Mouse (Mus musculus) cerebellum, postnatal 10 days (tissue): ENCODE results near the gene Unc13a.
A peak's percentile ranks its signal among the peaks of the same experiment; 100 is the strongest.

Experiments
- DNase-seq, 2 experiments: peaks; one replicate each; pipeline ENCODE4 v3.0.0; 2021; ENCODE audit warnings: mixed read lengths in 2 of 2

The Unc13a gene

GRCm38 (mm10) chr8:71665331-71666130, 6.0 kb downstream of the Unc13a start:
- peak; percentile 72 to 73 for DNase-seq

- peak; percentile 95 to 96 for DNase-seq
Observed at GRCm38 (mm10) chr8:71660325-71661120, 11.0 kb downstream of the Unc13a start.

DNA sequence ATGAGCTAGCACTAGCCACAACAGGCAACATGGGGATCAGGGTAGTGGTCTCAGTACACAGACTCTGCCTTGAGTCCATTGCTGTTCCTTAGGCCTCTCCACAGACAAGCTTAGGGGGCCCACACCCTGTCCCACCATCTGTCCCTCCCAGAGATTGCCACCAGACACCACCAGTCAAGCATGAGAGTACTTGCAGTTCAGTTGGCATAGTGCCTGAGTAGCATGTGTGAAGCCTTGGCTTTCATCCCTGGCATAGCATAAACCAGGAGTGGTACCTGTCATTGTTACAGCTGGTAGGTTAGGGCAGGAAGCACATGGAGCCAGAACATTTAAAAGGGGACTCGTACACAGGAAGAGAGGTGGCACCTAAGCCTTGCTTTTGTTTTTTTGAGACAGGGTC, 11.8 kb downstream of the Unc13a start:
- peak; percentile 92 to 93 for DNase-seq

DNA sequence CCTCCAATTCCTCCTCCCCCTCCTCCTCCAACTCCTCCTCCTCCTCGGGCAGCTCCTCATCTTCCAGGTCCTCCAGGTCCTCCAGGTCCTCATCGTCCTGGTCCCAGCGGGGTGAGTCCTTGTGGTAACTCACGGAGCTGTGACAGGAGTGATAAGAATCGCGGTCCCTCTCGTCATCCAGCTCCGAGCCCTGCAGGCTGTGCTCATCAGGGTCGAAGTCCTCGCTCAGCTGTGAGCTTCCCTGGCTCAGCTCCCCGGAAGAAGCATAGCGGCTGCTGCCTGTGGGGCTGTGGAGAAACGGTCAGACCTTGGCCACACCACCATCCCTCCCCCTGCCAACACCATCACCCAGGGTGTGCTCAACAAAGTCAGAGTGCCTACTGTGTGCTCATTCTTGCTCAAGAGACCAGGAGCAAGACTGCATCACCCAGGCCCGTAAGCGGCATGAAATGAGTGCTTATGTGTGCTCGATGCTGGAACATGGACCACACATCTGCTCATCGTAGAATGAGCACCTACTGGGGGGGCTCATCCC, 13.0 kb downstream of the Unc13a start:
- peak in 1 of 2 experiments; percentile 65 for DNase-seq

DNA sequence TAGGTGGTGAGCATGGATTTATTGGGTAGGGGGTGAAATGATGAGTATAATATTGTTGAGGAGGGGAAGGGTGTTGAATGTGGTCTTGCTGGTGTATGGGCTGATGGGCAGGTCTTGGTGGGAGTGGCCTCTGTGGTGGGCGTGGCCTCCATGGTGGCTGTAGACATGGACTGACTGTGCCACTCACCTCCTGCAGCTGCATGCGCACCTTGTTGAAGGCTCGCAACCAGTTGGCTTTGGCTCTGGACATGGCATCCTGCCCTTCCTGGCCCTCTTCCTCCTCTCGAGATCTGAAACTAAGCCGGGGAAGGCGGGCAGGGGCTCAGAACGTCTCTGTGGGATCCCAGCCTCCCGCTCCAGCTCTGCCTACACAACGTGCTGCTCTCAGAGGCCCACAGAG, 13.7 kb downstream of the Unc13a start:
- peak in 1 of 2 experiments; percentile 63 for DNase-seq

- peak in 1 of 2 experiments; percentile 52 for DNase-seq
Observed at GRCm38 (mm10) chr8:71654600-71654999, 17.0 kb downstream of the Unc13a start.

DNA sequence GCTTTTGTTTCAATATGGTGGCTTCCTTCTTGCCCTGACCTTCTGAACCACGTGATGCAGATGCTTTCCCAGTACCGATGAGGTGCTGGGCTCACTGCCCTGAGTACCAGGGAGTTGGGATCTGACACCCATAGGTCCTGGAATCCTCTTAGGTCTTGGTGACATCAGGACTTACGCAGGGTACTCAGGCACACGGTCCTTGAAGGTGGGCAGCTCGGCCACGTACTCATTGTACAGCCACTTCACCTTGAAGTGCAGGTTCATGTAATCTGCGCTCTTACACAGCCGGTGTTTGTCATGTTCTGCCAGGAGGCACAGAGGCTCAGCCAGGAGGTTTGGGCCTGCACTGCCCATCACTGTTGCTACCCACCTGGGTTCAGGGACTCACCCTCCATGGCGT, 26.0 kb downstream of the Unc13a start:
- no peak for DNase-seq

- DNase-seq, result no peak
Observed at GRCm38 (mm10) chr8:71639318-71639717, 32.2 kb downstream of the Unc13a start.

GRCm38 (mm10) chr8:71638321-71638720, 33.2 kb downstream of the Unc13a start:
- peak; percentile 63 to 67 for DNase-seq

- no peak for DNase-seq
Observed at GRCm38 (mm10) chr8:71637149-71638095, 34.1 kb downstream of the Unc13a start.

- peak; percentile 70 to 75 for DNase-seq
Observed at GRCm38 (mm10) chr8:71633981-71634667, 37.4 kb downstream of the Unc13a start.

GRCm38 (mm10) chr8:71633164-71633563, 38.4 kb downstream of the Unc13a start:
- peak; percentile 68 for DNase-seq

DNA sequence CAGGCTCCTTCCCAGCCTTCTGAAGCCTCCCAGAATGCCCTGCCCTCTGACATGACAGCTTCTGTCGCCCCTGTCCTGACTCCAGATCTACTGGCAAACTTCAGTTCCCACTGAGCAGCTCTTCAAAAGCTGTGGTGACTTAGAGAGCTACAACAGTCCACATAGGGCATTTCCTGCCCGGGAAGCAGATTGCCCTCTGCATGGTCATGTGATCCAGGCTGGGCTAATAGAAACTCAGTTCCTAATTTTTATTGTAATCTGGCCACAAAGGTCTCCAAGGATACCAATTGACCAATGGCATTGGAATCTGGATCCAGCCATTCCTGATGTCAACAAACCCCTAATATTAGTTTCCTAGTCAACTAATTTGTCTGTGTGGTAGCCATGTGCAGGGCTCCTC, 39.7 kb downstream of the Unc13a start:
- DNase-seq, result no peak

GRCm38 (mm10) chr8:71630761-71631160, 40.8 kb downstream of the Unc13a start:
- no peak for DNase-seq

DNA sequence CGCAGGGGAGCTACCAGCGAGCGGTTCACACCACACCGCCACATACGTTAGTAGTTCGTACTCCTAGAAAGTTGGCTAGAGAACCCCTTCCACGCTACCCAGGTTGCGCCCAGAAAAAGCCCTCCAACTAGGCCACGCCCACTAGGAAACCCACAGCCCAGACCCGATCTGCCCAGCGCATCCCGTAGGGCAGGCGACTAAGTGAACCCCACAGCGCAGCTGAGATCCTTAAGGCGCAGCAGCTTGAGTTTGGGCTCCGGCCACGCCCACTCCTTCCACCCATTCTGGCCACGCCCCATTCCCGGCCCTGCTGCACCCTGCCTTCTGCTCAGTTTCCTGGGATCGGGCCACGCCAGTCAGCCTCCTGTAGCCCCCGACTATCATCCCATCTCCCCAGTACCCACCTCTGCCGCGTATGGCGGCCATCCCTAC, 41.8 kb downstream of the Unc13a start:
- DNase-seq, result peak; percentile 67

DNA sequence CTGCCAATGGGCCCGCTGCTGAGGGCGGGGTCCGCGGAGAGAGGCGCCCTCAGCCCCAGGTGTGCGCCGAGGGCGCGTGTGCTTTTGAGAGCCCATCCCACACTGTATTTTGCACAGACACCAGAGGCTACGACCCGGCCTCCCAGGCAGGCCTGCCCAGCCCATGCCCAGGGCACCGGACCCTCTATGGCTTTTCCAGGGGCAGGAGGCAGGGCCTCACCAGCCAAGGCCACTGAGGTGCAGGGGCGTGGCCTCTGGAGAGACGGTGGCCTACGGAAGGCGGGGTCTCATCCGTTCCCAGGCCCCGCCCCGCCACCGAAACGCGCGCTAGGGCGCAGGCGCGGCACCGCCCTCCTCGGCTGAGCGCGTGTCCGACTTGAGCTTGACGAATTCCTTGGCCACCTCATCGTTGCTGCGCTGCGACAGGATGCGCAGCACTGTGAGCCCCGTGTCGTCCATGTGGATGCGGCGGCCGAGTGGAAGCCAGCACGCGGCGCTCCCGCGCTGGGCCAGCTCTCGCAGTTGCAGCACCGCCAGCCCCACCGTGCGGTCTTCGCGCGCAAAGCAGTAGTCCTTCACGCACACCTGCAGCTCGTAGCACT, 42.4 kb downstream of the Unc13a start:
- DNase-seq, result peak; percentile 95 to 96

GRCm38 (mm10) chr8:71628396-71629095, 43.0 kb downstream of the Unc13a start:
- peak; percentile 50 to 57 for DNase-seq

DNA sequence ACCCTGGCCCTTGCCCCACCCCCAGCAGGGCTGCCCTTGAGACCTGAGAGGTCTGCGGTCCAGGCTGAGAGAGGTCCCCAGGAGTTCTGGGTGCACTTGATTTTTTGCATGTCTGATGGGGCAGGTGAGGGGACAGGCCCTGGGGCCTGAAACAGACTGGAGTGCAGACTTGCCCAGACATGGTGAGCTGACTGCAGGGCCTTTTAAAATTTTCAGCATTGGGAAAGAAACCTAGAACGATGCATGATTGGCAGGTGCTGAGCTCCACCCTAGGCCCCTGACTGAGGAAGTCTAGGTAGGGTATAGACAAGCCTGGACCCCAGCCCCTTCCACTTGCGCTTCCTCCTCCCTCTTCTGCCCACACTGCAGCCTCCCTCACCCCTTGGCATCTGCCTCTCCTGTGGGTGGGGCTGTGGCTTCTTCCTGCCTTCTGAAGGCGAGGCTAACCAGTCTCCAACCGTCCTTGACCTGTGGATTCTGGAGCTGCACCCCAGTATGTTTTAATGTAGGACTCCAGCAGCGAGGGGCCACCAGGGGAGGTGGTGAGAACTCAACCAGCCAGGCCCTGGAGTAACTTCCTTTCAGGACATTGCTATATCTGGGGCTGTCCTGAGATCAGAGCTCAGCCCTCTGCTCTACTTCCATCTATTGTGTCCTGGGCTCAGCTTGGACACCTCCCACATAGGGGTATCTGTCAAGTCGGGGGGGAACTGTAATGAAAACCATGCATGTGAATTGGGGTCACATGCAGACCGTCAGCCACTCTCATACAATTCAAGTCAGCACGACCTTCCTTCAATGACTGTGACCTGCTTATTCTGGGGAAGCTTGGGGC, 44.1 kb downstream of the Unc13a start:
- DNase-seq, result peak in 1 of 2 experiments; percentile 32

DNA sequence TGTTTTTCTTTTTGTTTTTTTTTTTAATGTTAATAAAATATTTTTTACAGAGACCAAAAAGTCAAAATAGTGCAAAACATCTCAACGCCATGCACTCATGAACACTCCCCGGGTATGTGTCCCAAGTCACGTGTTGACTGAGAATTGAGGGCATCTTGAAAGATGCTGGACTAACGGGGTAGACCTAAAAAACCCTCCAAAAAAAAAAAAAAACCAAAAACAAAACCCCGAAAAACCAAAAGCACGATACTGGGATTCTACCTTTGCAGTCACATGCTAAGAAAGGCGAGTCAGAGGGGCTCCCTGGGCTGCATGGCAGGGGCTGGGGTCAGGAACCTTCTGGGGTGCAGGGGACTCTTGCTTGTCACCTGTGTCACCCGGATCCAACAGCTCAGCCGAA, 44.8 kb downstream of the Unc13a start:
- no peak for DNase-seq

GRCm38 (mm10) chr8:71625088-71625487, 46.5 kb downstream of the Unc13a start:
- peak in 1 of 2 experiments; percentile 21 for DNase-seq
